ENCODE assay signal across 14 mouse cellular contexts in the genomic region with DNA sequence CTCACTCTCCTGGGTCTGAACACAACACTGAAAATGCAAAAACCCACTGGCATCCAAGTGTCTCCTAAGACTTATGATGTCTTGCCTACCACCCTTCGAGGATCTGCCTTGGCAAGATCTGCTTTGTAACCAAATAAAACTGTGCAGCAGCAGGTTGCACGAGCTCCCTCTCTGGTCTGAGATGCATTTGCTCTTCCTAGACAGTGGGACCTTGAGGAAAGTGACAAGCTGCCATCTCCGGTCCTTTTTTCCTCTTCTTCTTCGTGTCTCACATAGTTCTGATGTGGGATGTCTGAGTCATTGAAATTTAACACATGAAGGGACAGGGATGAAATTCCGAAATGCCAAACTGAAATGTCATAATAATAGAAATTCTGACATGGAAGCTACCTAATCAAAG.
A peak's percentile ranks its signal among the peaks of the same experiment; 100 is the strongest.
DNase-seq lines count a peak whose midpoint lies in the region.
"Had no signal": no experiment of that assay in that cellular context is flagged by ENCODE, and none has a peak within 500 bp of the region (broad histone marks: within the 10 kb centered on the region; RNA-seq: fewer than 3 reads in every experiment).

No protein-coding gene starts in this region.

- DNase-seq in left cerebral cortex, adult 18-20 months (ENCODE audit: low spot score in 2 of 2) = peak; percentile 32 to 49
- DNase-seq in left cerebral cortex, postnatal 10 days (ENCODE audit: extremely low spot score in 1 of 2, low spot score in 2 of 2) = no peak
- DNase-seq in right cerebral cortex, postnatal 36 days (ENCODE audit: low spot score in 2 of 2) = peak; percentile 37 to 50
- no peak for DNase-seq in right cerebral cortex, postnatal 4 days
- DNase-seq in brain, adult 2 months (ENCODE audit: low read depth, low spot score) = peak; percentile 80
- DNase-seq in MN1 (ENCODE audit: low spot score) = no peak
- DNase-seq in cerebellum, adult 8-10 months = no peak
- DNase-seq: adrenal gland, adult 2 months; adrenal gland, postnatal 25 days; cerebellum, adult 2 months; cerebellum, postnatal 14 days; gastrocnemius, postnatal 10 days; heart, adult 18-20 months; heart, postnatal 14 days had no signal

- intact Hi-C loops in left cerebral cortex, postnatal 10 days (cut with DNase I) = no loop called here

Comparison
In these comparisons a context has a peak if more than half of its experiments do, and no peak if none do; other contexts are left out.
1. DNase-seq: peak in left cerebral cortex, adult 18-20 months (2 of 2), right cerebral cortex, postnatal 36 days (2 of 2) and brain, adult 2 months (single experiment); none in left cerebral cortex, postnatal 10 days (0 of 2), right cerebral cortex, postnatal 4 days (single experiment), MN1 (single experiment) and cerebellum, adult 8-10 months (single experiment).